Mouse (Mus musculus): Measurements from ENCODE around the gene Col19a1.

Gene Col19a1

DNA sequence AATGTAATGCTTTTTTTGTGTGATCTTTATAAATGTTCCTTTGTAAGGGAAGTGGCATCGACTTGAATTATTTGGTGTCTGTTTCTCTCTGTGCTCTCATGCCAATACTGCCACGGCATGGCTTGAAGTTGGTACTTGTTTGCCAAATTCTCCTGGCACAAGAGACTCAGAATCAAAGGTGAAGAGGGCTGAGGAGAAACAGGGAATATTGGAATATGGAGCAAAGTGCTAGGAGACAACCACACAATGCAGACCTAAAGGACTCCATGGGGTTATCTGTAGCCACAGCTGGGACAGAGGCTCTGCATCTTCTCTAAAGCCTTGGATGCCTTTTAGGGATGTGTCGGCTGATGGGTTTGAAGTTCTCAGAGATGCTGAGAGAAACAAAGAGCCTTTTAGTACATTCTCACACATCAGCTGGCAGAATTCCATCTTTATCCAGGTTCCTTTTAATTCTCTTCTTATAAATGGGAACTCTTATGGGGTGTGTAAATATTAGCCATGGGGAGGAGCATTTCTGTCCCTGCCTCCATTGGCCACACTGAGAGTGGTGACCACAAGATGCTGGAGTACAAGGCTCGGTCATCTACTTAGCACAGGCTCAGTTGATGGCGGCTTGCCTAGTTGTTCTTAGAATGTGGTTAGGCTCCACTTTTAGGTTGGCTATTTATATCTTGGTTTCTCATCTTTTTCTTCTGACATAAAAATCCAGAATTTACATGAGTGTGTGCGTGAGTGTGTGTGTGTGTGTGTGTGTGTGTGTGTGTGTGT is 360.1 kb downstream of the Col19a1 start:
- DNase-seq (ENCODE audit: low read depth, low spot score), result no peak

DNA sequence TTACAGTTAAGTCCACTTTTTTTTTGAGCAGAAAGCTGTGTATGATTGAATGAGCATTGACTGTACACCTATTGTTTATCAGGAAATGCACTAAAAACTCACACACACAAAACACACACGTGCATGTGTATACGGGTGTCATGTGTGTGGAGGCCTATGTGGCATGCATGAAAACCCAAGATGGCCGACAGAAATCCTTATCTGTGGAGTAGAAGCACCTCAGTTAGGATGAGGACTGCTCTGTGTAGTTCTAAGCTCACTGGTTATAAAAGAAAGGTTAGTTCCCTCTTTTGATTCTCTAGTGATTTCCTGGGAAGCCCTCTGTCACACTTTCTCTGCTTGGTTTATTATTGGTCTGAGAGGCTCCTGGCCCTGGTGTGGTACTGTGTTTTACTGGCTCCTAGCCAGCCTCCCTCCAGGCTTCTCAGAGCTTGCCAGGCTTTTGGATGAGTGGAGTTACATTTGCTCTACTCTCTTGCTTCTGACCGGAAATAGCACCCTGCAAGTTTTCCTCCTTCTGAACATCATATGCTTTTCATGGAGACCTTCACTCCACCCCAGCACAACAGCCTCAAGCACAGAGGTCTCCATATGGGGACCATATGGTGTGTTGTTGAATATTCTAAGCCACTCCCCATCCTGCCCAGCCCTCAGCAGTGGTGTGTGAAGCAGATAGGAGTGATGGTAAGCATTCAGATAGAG is 361.3 kb downstream of the Col19a1 start:
- DNase-seq (ENCODE audit: low read depth, low spot score), result no peak

DNA sequence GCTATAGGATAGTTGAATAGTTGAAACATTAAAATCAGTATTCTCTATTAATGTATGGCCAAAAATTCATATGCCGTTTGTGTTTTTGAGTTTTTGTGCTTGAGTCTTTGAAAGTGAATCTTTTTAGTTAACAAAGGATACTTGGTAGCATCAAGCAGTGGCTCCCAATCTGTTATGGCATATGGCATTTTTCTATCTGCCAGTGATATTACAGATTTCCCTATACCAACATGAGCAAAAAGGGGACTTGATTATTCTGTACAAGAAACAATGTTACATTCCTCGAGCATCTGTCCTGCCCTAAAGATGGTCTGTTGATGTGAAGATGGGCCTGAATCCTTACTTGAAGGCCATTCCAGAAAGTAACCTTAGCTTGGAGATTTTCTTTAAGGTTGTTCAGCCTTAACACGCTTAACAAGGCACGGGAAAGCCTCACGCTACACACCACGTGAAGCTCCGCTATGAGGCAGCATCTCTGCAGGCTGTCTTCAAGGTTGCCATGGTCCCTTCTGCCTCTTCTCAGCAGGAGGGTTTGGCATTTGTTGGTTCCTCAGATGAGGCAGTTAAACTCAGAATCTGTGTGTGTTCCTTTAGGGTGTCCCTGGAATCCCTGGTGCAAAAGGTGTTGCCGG is 364.2 kb downstream of the Col19a1 start:
- DNase-seq (ENCODE audit: low read depth, low spot score), result no peak

- DNase-seq (ENCODE audit: low read depth, low spot score), result no peak
Observed at GRCm38 (mm10) chr1:24222231-24222630, 365.0 kb downstream of the Col19a1 start.

GRCm38 (mm10) chr1:24219041-24219440 is 368.2 kb downstream of the Col19a1 start:
- no peak for DNase-seq (ENCODE audit: low read depth, low spot score)

Measured in CD4-positive helper T cell, adult 2 months (primary cell).